Mouse (Mus musculus) layer of hippocampus, adult 8-10 months (tissue): ENCODE results near the gene Myh15. TPM values are rescaled to one million over a fixed set of nuclear protein-coding genes. Genes with fewer than 3 reads are reported as not detected.

ENCODE experiments used
- total RNA-seq, 4 experiments: library from RNA; stranded (reverse); gene quantifications; 2 replicates each; pipeline ENCODE4 v1.2.4; 2022

Gene Myh15
- total RNA-seq, 4 experiments from 2014 or later: 0.58 to 0.80 (median 0.78) TPM

Other genes starting within 250 kb of the Myh15 start
- gene Retnlb, start 240.6 kb upstream of the Myh15 start, total RNA-seq: not detected
- gene Retnla, start 214.9 kb upstream of the Myh15 start, total RNA-seq: not detected
- not detected for gene Retnlg, start 184.9 kb upstream of the Myh15 start, total RNA-seq
- gene Dzip3, start 63.3 kb upstream of the Myh15 start, total RNA-seq: 10 to 100 TPM; 70.0 to 87.9 (median 81.9) TPM
- 1 to 10 TPM in 3 of 4 experiments, under 1 TPM in 1; 0.89 to 2.4 (median 2.3) TPM for gene Cip2a, start 63.3 kb upstream of the Myh15 start, total RNA-seq